17 mouse cellular contexts compared by ENCODE assay signal in the genomic region with DNA sequence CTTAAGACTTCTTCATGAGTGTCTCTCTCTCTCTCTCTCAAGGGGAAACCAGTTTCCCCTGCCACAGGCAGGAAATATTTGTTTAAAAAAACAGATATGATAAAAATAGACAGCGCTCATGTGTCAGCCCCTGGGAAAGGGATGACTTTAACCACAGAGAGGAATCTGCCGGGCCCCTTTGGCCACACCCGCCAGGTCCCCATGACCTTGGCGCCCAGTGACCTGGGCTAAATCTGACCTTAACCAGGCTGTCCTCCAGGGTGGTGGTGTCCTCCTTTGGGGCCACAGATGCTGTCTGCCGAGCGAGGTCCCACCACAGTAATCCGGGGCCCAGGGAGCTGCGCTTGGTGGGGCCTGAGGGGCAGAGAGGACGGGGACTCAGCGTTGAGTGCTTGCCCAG. TPM values are rescaled to one million over a fixed set of nuclear protein-coding genes. Genes with fewer than 3 reads are reported as not detected.
"Had no signal": no experiment of that assay in that cellular context is flagged by ENCODE, and none has a peak within 500 bp of the region (broad histone marks: within the 10 kb centered on the region; RNA-seq: fewer than 3 reads in every experiment).

No protein-coding gene starts in this region.

- H3K9me3 ChIP-seq: midbrain, embryonic 10.5 days; midbrain, embryonic 12.5 days; neural tube, embryonic 12.5 days; stomach, embryonic 15.5 days had no signal

- H3K27me3 ChIP-seq: stomach, embryonic 15.5 days had no signal

- H3K36me3 ChIP-seq: midbrain, embryonic 10.5 days; midbrain, embryonic 12.5 days; neural tube, embryonic 12.5 days; stomach, embryonic 15.5 days had no signal

- DNase-seq: lung, adult 18-20 months; lung, embryonic 14.5 days; lung, postnatal 10 days; lung, postnatal 4 days; midbrain, embryonic 14.5 days; right cerebral cortex, postnatal 14 days; thymus, adult 2 months; thymus, postnatal 25 days; thymus, postnatal 4 days had no signal

- ATAC-seq: midbrain, embryonic 16.5 days had no signal

- H3K4me3 ChIP-seq: midbrain, embryonic 10.5 days; midbrain, embryonic 12.5 days; neural tube, embryonic 12.5 days; stomach, embryonic 15.5 days had no signal

RNA-seq across cellular contexts. Expression of a gene that starts 7.9 kb away (rescaled TPM):
- total RNA-seq: megakaryocyte, adult 5-6 weeks; megakaryocyte-erythroid progenitor cell, adult 5-6 weeks; neutrophil, adult 5-6 weeks had no signal

RNA-seq across cellular contexts. Expression of a gene that starts 21.6 kb away (rescaled TPM):
- total RNA-seq: megakaryocyte-erythroid progenitor cell, adult 5-6 weeks; neutrophil, adult 5-6 weeks had no signal
